Mouse (Mus musculus): Measurements from ENCODE around the gene Ssbp3.

Gene Ssbp3

DNA sequence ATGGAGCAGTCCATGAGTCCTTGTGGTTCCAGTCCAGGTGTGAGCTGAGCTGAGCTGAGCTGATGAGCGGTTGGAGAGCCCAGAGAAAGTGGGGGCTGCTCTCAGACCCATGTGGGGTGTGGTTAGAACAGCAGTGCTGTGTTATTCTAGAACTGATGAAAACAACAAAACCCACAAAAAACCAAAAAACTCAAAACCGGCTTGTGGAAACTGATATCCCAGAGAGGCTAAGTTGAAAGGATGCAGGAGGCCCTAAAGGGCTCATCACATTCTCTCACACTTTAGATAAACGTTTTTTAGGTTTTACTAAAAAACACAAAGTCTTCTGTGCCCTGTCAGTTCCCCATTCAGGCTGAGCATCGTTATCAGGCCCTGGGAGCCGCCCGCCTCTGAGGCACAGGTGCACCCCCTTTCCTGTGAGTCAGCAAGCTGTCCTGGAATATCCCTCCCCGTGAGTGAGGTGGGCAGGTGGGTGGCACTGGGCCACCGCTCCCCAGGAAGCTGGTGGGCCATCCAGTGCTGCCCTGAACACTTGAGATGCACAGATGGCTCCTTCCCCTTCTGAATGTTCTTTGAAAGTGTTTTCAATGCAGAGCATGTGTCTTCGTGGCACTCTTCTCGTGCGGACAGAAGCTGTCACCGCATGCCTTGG lies 24.6 kb downstream of the Ssbp3 start:
- DNase-seq (ENCODE audit: low spot score) = no peak

DNA sequence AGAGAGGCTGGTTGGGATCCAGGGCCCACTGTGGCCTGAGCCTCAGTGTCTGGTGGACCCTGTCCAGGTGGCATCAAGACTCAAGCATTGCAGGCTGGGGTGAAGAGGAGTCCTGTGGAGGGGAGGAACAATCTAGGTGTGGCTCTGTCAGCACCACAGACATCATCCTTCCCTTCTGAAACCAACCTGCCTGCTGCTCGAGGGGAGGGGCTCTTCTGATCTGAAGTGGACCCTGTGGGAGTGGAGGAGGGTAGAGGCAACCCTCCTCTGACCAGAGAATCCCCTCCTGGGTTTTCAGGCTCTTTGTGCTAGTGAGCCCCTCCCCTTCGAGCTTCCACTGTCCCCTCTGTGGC lies 25.1 kb downstream of the Ssbp3 start:
- no peak for DNase-seq (ENCODE audit: low spot score)

DNA sequence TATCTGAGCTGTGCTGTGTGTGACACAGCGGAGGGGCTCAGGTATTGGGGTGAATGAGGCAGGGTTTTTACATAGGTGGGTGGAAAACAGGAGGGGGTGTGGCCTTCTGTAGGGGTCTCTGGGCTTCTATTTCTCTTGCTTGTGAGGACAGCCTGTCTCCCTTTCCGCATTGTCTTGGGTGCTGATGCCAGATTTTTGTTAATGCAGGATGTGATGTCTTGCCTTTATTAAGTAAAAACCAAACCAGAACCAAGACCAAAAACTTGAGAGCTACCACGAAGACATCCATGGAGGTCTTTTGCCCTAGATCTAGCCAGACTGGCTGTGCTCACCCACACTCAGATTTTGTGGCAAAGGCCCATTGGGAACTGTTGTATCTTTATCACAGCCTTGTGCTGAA lies 25.5 kb downstream of the Ssbp3 start:
- DNase-seq (ENCODE audit: low spot score) = no peak

DNA sequence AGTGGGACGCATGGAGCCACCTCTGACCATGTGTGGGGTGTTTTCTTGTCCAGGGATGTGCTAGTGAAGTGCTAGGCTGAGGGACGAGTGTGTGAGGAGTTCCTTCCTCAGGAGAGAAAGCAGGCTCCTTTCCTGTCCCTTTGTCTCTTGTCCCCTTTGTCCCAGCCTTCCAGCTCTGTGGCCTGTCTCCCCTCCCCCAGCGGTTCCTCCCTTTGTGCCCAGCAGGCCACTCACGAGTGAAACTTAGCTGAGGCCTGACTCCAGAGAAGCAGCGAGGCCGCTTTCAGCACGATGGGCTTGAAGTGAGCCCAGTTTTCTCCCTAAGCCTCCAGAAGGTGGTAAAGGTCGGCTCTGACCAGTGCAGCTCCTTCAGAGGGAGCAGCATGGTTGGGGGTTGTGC lies 26.2 kb downstream of the Ssbp3 start:
- no peak for DNase-seq (ENCODE audit: low spot score)

DNA sequence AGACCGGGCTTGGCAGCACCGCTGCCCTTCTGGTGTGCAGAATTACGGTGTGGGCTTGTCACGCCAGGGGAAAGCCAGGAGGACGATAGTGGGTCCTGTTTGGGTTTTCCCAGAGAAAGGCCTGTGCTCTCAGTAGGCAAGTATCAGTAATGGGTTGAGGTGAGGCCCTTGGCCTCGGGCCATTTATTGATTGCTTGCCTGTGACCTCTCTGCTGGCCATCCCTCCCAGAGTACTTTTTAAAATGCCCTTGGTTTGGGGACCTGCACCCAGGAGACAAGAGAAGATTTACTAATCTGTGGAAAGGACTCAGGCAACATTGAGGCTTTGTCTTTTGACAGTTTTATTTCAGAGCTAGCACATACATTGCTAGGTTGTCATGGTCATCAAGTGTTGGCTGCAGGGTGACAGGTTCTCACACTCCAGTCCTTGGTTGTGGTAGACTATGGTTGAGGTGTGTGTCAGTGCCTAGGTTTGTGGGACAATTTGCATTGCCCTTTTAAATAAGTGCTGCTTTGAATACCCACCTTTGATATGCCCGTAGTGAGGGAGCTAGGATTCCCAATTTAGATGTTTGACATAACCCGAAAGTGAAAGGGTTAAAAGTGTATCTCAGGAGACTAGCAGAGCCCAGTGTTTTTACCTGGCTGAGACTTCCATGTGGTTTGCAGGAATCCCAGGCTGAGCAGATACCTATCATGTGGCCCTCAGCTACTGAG lies 28.2 kb downstream of the Ssbp3 start:
- DNase-seq (ENCODE audit: low spot score) = no peak

GRCm38 (mm10) chr4:106939223-106939918 lies 28.9 kb downstream of the Ssbp3 start:
- DNase-seq (ENCODE audit: low spot score) = peak; percentile 55

- no peak for DNase-seq (ENCODE audit: low spot score)
These were observed 29.4 kb downstream of the Ssbp3 start for GRCm38 (mm10) chr4:106939919-106940227.

GRCm38 (mm10) chr4:106940945-106941344 lies 30.4 kb downstream of the Ssbp3 start:
- DNase-seq (ENCODE audit: low spot score) = no peak

DNA sequence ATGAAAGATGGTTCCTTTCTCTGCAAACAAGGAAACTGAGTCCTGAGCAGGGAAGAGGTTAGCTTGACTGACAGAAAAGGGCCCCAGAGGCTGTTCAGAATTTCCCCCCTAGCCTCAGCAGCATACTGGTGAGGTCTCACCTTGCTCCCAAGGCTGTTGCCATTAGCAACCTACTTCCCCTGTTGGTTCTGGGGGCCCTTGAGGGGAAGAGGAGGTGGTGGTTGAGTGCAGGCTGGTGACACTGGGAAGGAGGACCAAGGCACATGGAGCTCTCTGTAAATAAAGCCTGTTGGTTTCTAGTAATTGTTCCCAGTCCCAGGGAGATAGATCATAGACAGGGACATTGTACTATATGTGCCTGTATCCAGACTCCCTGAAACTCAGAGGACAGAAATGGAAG lies 31.0 kb downstream of the Ssbp3 start:
- no peak for DNase-seq (ENCODE audit: low spot score)

GRCm38 (mm10) chr4:106942491-106942890 lies 32.0 kb downstream of the Ssbp3 start:
- DNase-seq (ENCODE audit: low spot score) = no peak

- DNase-seq (ENCODE audit: low spot score) = no peak
These were observed 33.1 kb downstream of the Ssbp3 start for GRCm38 (mm10) chr4:106943627-106944026.

DNA sequence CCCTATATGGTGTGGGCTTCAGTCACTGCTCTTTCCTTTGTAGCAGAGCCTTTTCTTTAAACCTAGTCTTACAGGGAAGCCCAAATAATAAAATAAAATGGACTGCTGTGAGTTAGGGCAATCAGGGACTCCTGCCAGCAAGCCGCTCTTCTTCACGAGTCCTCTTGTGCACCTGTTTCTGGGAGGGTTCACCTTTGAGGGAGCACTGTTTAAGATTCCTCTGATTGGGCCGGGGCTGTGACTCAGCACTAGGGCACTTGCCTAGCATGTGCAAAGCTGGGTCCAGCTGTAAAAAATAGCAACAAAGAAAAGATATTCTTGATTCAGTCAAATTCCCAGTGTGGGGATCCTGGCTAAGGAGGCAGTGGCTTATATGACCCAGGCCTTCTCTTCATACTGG lies 34.4 kb downstream of the Ssbp3 start:
- DNase-seq (ENCODE audit: low spot score) = no peak

GRCm38 (mm10) chr4:106947741-106948140 lies 37.2 kb downstream of the Ssbp3 start:
- DNase-seq (ENCODE audit: low spot score) = no peak

DNA sequence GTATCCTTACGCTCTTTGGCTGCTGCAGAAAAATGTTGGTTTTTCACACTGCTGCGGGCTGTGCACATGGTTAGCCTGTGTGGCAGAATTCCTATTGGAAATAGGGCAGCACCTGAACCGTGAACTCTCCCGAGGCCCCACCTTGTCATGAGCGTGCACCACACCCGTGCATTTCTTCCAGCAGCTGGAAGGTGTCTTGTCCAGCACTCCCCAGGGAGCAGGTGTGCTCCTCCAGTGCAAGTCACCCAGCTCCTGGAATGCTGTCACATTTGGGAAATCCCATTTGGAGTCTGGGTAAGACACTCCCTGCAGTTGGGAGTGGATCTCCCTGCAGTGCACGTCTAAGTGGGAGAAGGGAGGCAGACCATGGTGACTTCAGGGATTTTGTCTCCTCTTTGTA lies 38.0 kb downstream of the Ssbp3 start:
- DNase-seq (ENCODE audit: low spot score) = no peak

- no peak for DNase-seq (ENCODE audit: low spot score)
These were observed 38.7 kb downstream of the Ssbp3 start for GRCm38 (mm10) chr4:106949200-106949599.

DNA sequence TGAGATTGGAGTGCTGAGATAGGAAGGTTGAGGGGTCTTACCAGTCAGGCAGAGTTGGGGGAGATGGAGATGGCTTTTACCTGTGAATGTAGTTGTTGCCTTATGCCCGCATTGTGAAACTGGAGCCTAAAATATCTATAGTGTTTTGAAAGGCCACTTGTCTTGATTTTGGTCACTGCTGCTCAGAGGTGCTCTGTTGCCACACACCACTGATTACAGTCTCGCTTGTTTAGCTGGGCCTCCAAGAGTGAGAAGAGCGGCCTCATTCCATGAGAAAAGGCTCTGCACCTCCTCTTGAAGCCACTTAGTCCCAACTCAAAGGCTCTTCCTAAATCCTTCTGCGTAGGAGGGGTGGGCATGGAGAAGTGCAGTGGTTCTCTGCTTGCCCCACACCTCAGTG lies 40.3 kb downstream of the Ssbp3 start:
- no peak for DNase-seq (ENCODE audit: low spot score)

GRCm38 (mm10) chr4:106951455-106951854 lies 41.0 kb downstream of the Ssbp3 start:
- no peak for DNase-seq (ENCODE audit: low spot score)

DNA sequence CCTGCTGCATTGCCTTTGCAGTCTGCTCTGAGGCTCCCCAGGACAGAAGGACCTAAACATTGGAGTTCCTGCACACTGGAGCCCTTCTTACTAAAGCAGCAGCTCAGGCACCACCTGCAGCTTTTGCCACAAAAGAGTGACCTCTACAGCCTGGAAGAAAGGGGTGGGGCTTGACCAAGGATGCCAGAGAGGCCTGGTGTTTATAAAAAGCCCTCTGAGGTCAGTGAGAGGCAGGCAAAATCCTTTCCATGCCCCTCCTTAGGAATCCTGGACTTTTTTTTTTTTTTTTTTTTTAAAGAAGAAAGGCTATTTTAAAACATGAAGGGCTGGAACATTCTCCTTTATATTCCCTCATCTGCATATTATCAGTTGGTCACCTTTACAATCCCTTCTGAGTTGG lies 42.7 kb downstream of the Ssbp3 start:
- no peak for DNase-seq (ENCODE audit: low spot score)

DNA sequence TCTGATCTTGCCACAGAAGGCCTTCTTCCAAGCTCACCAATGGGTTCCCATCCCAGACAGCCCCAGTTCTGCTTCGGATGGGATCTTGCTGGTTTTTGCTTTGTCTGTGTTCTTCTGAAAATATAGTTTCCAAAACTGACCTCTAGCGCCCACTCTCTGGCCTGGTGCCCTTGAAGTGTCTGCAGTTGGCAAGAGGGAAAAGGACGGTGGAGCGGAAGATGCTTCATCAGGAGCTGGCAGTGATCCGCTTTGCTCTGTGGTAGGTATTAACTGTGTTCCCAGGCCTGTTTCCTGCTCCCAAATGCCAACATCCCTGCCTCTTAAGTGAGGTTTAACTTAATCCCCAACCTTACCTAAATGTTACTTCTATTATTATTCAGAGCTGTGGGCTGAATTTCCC lies 43.3 kb downstream of the Ssbp3 start:
- no peak for DNase-seq (ENCODE audit: low spot score)

DNA sequence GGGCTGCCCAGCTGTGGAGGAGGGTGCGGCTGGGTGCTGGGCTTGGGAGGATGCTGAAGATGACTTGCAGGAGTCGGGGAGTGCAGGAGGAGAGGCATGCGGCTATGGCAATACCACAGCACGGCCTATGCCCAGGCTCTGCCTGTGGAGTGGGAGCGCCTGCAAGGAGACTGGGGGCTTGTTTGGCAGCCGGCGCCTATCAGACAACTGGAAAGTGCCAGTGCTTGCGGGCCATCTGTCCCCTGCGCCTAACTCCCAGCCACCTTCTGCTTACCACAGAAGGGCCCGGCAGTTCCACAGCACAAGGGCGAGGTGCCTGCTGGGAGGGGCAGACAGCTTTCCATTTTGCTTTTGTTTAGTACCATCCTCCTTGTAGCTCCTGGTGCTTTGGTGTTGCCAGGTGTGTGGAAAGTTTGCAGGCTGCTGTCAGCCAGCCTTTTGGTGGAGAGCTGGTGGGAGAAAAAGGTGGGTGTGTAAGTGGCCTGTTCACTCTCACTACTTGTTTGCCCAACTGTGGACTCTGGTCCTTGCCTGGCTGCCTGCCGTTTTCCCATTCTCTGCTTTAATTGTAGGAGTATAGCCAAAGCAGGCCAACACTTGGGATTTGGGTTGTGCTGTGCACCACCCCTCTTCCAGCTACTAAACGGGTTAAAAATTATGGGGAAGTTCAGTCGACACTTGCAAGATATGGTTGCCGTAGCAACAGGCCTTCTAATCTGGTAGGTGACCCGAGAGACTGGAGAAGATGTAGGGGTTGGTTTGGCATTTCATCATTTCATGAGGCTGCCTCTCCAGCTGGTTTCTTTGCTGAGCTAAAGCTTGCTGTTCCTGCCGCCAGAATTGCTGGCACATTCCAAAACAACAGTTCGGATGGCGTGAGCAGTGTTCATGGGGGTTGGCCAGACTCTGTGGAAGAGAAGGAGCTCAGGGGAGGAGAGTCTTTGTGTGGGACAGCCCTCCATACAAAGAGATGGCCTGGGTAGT lies 45.5 kb downstream of the Ssbp3 start:
- DNase-seq (ENCODE audit: low spot score) = peak; percentile 72

- DNase-seq (ENCODE audit: low spot score) = no peak
These were observed 47.6 kb downstream of the Ssbp3 start for GRCm38 (mm10) chr4:106958117-106958516.

DNA sequence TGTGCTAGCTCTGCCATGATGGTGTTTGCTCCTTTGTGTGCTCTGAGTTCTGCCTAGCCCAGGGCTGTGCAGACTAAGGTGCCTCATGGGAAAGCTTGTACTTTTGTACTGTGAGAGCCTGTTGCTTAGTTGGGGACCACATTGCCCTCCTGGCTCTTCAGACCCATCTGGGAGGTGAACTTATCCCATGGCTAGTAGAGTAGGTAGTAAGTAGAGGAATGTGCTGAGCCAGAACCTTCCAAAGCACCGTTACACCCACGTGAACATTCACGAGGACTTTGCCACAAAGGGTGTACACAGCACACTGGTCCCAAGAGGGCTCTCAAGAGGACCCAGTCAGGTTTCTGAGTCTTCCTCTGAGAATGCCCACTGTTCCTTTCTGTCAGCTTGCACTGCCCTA lies 48.1 kb downstream of the Ssbp3 start:
- DNase-seq (ENCODE audit: low spot score) = no peak
